Mouse (Mus musculus) retina, embryonic 14.5 days (tissue): ENCODE results near the gene Rasgrp3.
A peak's percentile ranks its signal among the peaks of the same experiment; 100 is the strongest.
"Not testable (repeated sequence)": the region's sequence is repeated elsewhere in the genome, so short reads cannot be mapped to it uniquely, and the experiment has no call there.

ENCODE experiments used
- DNase-seq: peaks from one replicate; pipeline ENCODE4 v3.0.0-alpha.2; 2015; ENCODE audit warnings: low spot score

The Rasgrp3 gene

GRCm38 (mm10) chr17:75435599-75435998, at the start of gene Rasgrp3:
TSS of gene Rasgrp3 (plus strand) at chr17:75435896.
- no peak for DNase-seq

DNA sequence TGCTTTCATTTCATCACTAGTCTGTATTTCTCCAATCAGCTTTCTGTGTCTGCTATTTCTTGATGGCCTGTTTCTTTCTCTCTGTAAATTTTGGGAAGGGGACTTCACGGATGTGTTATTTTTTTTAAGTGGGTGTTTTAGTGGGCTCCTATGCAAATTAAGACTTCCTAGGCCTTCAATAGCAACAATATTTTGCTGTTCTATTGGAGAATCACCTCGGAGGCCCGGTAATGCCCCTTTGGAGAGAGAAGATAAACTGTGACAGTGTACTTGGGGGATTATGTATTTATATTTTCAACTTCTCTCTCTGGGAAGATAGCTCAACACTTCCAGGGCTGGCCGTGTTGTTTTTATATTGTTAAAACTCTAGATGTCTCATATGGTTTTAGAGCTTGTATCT, 47.3 kb upstream of the Rasgrp3 start:
- peak; percentile 49 for DNase-seq

DNA sequence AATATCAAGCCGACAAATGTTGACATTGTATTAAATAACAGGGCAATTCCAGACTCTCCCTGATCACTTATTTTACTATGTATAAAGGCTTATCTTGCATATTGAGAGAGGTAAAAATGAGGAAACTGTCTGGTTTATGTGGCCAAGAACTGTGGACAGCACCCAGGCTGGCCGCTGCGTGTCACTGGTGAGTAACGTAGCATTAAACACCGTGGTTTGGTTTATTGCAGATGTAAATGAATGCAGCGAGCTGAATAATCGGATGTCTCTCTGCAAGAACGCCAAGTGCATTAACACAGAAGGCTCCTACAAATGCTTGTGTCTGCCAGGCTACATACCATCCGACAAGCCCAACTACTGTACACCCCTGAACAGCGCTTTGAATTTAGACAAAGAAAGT, 45.6 kb upstream of the Rasgrp3 start:
- DNase-seq: no peak

DNA sequence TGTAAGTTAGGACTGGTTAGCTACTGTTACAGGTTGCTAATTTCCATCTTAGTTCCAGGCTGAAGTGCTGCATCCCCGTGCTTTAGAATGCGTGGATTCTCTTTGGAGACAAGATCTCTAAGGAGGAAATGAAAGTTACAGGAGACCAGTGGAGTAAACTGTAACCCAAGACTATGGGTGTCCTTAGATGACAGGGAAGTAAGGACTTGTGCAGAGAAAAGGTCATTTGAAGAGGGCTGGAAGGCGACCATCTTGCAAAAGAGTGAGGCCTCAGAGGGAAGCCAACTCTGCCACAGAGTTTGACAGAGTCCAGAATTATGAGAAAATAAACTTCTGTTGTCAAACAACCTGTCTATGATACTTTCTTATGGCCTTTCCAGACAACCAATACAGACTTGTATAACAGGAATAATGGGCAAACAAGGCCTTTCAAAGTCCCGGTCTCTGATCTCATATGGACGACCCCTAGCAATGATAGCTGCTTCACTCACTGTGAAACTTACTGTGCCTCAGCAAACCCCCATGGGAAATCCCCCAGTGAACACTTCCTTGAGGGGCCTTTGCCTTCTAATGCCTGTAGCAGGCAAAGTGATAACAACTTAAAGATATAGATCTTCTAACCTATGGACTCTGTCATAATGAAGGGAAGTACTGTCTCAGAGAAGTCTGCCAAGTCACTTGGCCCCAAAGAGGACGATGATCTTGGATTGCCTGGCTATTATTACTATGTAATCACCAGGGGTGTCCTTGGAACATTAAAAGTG, 44.1 kb upstream of the Rasgrp3 start:
- no peak for DNase-seq

- DNase-seq: no peak
These were observed 29.3 kb upstream of the Rasgrp3 start for GRCm38 (mm10) chr17:75406405-75406804.

DNA sequence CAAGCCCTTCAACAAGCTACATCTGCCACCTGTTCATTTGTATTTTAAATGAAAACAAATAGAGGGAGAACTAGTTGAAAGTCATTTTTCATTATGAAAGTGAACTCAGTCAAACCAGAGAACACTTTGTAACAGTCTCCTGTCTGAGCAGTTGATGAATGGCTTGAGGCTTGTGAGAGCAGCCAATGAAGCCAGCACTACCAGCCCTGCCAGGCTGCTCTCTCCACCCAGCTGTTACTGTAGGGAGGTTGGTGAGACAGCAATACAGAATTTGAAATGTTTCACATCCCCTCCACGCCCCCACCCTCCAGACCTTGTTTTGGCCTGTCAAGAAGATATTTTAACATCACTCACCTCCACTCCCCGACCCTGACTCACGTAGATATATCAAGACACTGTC, 18.8 kb upstream of the Rasgrp3 start:
- no peak for DNase-seq

DNA sequence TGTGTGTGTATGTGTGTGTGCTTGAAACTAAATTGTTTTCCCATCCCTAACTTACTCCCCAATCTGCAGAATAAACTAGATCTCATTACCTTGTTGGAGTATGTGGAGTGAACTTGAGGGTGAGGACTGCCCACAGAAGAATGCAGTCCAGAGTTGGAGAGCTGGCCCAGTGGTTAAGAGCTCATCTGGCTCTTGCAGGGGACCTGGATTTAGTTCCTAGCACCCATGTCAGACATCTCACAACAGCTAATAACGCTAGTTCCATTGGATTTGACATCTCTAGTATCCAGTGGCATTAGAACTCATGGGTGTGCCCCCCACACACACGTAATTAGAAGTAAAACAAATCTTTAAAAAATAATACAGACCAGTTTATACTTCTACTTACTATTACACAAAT, 1.5 kb upstream of the Rasgrp3 start:
- DNase-seq: no peak

GRCm38 (mm10) chr17:75434871-75435270, 825 bp upstream of the Rasgrp3 start:
- DNase-seq: no peak

GRCm38 (mm10) chr17:75436095-75436494, 399 bp downstream of the Rasgrp3 start:
- DNase-seq: no peak

DNA sequence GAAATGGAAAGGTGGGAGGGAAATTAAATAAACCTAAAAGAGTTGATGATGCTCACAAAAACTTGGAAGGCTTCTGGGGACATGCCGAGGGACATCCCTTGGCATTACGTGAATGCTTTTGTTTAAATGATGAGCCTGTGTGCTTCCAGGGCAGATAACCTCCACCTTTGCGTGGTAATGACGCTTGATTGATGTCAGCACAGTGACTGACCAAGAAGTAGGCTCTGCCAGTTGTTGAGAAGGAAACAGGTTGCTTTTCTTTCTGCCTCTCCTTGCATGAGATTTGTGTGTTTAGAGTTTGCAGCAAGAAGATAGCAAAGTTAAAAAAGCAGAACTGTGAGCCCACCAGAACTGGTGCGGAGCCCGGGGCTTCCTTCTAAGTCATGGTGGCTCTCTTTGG, 1.1 kb downstream of the Rasgrp3 start:
- no peak for DNase-seq

- no peak for DNase-seq
These were observed 1.6 kb downstream of the Rasgrp3 start for GRCm38 (mm10) chr17:75437239-75437750.

DNA sequence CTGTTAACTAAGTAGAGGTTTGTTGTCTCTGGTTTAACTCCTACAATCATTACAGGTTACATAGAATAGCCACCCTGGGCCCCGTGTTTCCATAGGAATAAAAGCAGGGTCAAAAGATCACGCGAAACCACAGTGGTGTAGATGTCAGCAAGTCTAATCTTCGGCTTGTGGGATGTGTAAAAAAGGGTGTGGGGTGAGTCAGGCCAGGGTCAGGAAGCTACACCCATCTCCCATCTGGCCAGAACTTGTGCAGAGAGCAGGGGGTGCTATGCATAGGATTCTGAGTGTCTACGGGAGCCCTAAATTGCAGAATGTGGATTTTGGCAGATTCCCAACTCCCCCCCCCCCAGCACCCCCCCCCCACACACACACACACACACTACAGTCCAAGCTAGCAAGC, 2.5 kb downstream of the Rasgrp3 start:
- DNase-seq: no peak

GRCm38 (mm10) chr17:75439062-75439461, 3.4 kb downstream of the Rasgrp3 start:
- DNase-seq: peak; percentile 49

DNA sequence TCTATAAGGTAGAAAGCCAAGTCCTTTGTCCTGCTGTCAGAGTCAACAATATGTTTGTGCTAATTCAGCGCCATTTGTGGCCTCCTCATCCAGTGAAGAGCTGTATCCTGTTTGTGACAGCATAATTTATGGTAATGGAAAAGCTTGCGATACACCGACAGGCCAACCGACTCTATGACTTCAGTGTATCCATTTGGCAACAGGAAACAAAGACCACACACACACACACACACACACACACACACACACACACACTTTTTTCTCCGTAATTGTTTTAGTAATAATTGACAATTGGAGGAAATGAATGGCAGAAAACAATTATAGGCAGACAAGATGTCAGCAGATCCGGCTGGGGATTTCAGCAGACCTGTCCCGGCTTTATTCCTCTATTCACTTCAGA, 4.9 kb downstream of the Rasgrp3 start:
- DNase-seq: no peak

DNA sequence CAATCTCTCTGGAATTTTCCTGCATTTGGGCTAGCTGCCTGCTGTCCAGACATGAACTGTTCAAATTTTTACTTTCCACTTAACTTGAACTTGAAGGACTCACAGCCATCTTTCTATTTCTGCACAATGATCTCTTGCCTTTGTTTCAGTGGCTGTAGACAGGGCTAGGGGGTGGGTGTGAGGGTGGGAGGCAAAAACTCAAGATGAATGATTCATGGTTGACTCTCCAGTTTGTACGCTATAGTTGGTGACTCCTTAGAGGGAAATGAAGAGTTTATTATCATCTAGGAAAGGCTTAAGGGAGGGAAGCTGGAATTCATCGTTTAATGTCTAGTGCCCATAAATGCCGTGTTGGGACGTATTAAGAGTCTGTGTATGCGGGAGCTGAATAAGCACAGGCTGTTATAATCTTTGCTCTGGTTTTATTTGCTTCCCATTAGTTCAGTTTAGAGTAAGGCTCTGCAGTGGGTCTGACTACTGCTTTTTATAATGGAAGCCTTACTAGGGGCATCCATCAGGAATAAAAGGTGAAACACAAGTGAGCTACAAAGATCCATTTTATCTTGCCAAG, 5.6 kb downstream of the Rasgrp3 start:
- no peak for DNase-seq

DNA sequence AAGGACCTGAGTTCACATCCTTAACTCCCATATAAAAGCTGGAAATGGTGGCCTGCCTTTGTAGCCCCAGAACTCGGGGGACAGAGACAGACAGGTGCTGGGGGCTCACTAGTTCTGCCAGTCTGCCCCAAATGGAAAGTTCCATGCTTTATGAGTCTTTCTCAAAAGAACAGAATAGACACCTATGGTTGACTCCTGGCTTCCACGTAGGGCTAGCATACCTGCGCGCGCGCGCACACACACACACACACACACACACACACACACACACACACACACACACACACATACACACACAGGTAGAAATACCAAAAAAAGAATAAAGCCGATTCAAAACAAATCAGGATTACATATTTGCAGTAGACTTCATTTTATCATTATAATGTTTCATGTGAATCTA, 6.7 kb downstream of the Rasgrp3 start:
- no peak for DNase-seq

- DNase-seq: no peak
These were observed 7.4 kb downstream of the Rasgrp3 start for GRCm38 (mm10) chr17:75443064-75443621.

DNA sequence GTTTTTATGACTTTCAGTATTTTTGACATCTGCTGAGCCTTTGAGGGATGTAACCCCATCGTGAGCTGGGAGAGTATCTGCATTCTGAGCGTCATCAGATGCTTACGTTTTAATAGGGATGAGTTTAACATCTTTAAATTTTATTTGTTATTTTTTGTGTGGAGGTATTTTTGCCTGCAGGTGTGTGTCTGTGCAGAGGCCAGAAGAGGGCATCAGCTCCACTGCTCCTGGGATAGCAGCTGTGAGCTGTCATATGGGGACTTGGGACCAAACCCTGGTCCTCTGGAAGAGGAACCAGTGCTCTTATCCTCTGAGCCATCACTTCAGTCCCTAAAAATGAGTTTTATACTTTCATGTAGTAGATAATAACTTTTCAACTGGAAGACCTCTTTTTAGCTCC, 12.6 kb downstream of the Rasgrp3 start:
- DNase-seq: no peak

DNA sequence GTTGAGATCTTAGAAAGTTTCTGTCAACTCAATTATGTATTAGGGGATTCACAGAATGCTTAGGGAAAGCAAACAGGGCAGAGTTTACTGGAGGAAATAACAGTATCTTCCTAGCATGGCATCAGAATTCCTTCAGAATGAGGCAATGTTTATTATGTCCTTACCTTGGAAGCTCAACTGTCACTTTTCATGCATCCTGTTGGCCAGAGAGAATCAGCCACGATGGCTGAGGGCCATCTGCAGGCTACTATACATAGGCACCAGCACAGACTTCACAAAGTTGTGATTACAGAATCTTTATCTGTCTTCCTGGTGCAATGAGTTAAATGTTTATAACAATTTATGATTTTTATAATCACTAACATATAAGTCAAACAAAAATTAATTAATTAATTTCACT, 13.3 kb downstream of the Rasgrp3 start:
- no peak for DNase-seq

- DNase-seq: no peak
These were observed 16.6 kb downstream of the Rasgrp3 start for GRCm38 (mm10) chr17:75452313-75452712.

- no peak for DNase-seq
These were observed 17.9 kb downstream of the Rasgrp3 start for GRCm38 (mm10) chr17:75453639-75454038.

- DNase-seq: not testable (repeated sequence)
These were observed 20.4 kb downstream of the Rasgrp3 start for GRCm38 (mm10) chr17:75456096-75456495.

- DNase-seq: no peak
These were observed 24.9 kb downstream of the Rasgrp3 start for GRCm38 (mm10) chr17:75460621-75461020.
